Mouse (Mus musculus) neural tube, embryonic 11.5 days (tissue): Measurements from ENCODE around the gene Zfp319. TPM values are rescaled to one million over a fixed set of nuclear protein-coding genes. Genes with fewer than 3 reads are reported as not detected.

Experiments used
- ATAC-seq: fragments of 200-750 bp; cut with Nextera tagmentation; 2 replicates; pipeline ENCODE4 v1.8.0; 2017; ENCODE audit warnings: moderate number of reproducible peaks, mild to moderate bottlenecking, moderate TSS enrichment, moderate library complexity; ENCODE audit not compliant: insufficient read depth, low FRiP score, low TSS enrichment
- DNase-seq: peaks from one replicate; pipeline ENCODE4 v3.0.0-alpha.2; 2015; ENCODE audit warnings: low spot score
- H3K27ac ChIP-seq: fragments of 300-500 bp; sonication (generic); 2 replicates; pipeline ENCODE4 v1.5.1; 2014; ENCODE audit warnings: low read depth, mild to moderate bottlenecking, low read length
- H3K27me3 ChIP-seq: fragments of 300-500 bp; sonication (generic); 2 replicates; pipeline ENCODE4 v1.6.1; 2014; ENCODE audit warnings: mild to moderate bottlenecking, low read length, mixed read lengths; ENCODE audit not compliant: control insufficient read depth, insufficient read depth
- H3K36me3 ChIP-seq: fragments of 300-500 bp; sonication (generic); 2 replicates; pipeline ENCODE4 v1.6.1; 2014; ENCODE audit warnings: mild to moderate bottlenecking, low read length, moderate library complexity, mixed read lengths; ENCODE audit not compliant: control insufficient read depth, insufficient read depth
- H3K4me1 ChIP-seq: fragments of 300-500 bp; sonication (generic); 2 replicates; pipeline ENCODE4 v1.6.1; 2014; ENCODE audit warnings: low read length, mixed read lengths; ENCODE audit not compliant: control insufficient read depth, insufficient read depth
- H3K4me2 ChIP-seq: fragments of 300-500 bp; sonication (generic); 2 replicates; pipeline ENCODE4 v1.6.1; 2014; ENCODE audit warnings: low read depth, mild to moderate bottlenecking, moderate library complexity
- H3K4me3 ChIP-seq: fragments of 300-500 bp; sonication (generic); 2 replicates; pipeline ENCODE4 v1.5.1; 2014; ENCODE audit warnings: low read depth, low read length
- H3K9ac ChIP-seq: fragments of 300-500 bp; sonication (generic); 2 replicates; pipeline ENCODE4 v1.6.1; 2014; ENCODE audit warnings: mild to moderate bottlenecking, low read length
- H3K9me3 ChIP-seq: fragments of 300-500 bp; sonication (generic); 2 replicates; pipeline ENCODE4 v1.6.1; 2016; ENCODE audit warnings: low read length; ENCODE audit not compliant: control insufficient read depth
- WGBS: fragments of 180-500 bp; shearing (Covaris S2); extraction: QIAGEN DNeasy Blood & Tissue Kit; methylation state at CpG from one replicate; pipeline ENCODE4 v1.1.7; 2014; 5-methylcytosine and 5-hydroxymethylcytosine counted together
- polyA plus RNA-seq: library from polyadenylated mRNA; unstranded; fragments of >200 nt; fragmentation: Nextera tagmentation; extraction: Ambion mirVana; gene quantifications from 2 replicates; pipeline ENCODE4 v1.2.1, GENCODE M21; 2014

Zfp319 gene
- polyA plus RNA-seq, 1 experiment from 2014 or later: 13.4 TPM

GRCm38 (mm10) chr8:95324646-95325045 is 7.1 kb downstream of the Zfp319 start:
- 71% methylated on average over 5 of the region's 5 CpGs for WGBS

GRCm38 (mm10) chr8:95323201-95323600 is 8.5 kb downstream of the Zfp319 start:
- Histone ChIP-seq H3K4me3 (no peak overlapping the region), H3K4me2 (no peak overlapping the region), H3K4me1 (peaks cover 3% of the 10 kb centered on the region; the same call in 1 of the 2 replicates), H3K36me3 (peaks cover 31% of the 10 kb centered on the region), H3K27ac (no peak overlapping the region), H3K27me3 (peaks cover 7% of the 10 kb centered on the region; the same call in 1 of the 2 replicates), H3K9ac (no peak overlapping the region), H3K9me3 (no peaks in the 10 kb centered on the region)
- no peak for ATAC-seq
- DNase-seq: no peak
- WGBS: 89% methylated on average over 3 of the region's 3 CpGs

More at GRCm38 (mm10) chr8:95324646-95325045, 7.1 kb downstream of the Zfp319 start:
- no peak overlapping the region for H3K9ac ChIP-seq
- H3K4me3 ChIP-seq: no peak overlapping the region
- peaks cover 3% of the 10 kb centered on the region; the same call in 1 of the 2 replicates for H3K4me1 ChIP-seq
- peaks cover 6% of the 10 kb centered on the region; the same call in 1 of the 2 replicates for H3K27me3 ChIP-seq
- no peak overlapping the region for H3K27ac ChIP-seq
- H3K4me2 ChIP-seq: no peak overlapping the region
- ATAC-seq (no peak), DNase-seq (no peak)
- peaks cover 41% of the 10 kb centered on the region for H3K36me3 ChIP-seq
- H3K9me3 ChIP-seq: no peaks in the 10 kb centered on the region

DNA sequence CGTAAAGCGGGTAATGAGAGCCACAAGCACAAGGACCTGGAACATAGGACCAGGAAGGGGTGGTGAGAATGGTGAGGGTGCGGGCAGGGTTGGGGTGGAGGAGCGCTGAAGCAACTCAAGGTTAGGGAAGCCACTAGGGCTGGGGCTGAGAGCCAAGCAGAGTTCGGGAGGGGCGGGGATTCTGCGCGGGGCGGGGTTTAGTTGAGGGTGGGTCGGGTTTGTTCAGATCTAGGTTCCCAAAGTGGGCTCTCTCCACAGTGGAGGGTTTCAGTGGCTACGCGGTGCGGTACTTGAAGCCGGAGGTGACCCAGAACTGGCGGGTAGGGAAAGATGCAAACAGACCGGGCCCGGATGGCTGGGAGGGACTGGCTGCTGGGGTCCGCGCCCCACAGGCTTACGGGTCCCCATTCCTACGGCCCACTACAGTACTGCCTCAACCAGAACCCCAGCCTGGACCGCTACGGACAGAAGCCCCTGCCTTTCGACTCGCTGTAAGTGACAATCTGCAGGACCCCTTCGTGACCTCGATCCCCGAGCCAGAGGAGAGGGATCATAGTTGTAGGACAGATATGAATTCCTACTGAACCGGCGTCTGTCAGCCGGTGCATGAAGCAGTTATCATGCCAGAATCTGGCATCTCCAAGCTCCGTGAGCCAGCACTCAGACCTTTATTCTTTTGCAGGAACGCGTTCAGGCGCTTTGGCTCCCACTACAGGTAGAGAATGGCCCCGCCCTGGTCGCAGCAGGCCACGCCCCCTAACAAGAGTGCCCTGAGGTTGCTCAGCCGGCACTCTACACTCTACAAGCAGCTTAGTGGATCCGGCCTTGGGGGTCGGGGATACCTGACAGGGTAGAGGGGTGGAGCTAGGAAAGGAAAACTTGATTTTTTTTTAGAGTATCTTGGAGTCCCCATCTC is 11.3 kb downstream of the Zfp319 start:
- 2% methylated on average over 40 of the region's 41 CpGs for WGBS
- Histone ChIP-seq H3K9ac (peak overlapping the region; percentile 27; the same call in 1 of the 2 replicates), H3K9me3 (no peaks in the 10 kb centered on the region)

GRCm38 (mm10) chr8:95315350-95315749 is 16.4 kb downstream of the Zfp319 start:
- no peak overlapping the region for H3K9ac ChIP-seq
- H3K36me3 ChIP-seq: no peaks in the 10 kb centered on the region
- WGBS: 91% methylated on average over 1 of the region's 1 CpGs
- H3K9me3 ChIP-seq: no peaks in the 10 kb centered on the region
- no peaks in the 10 kb centered on the region; the same call in 1 of the 2 replicates for H3K4me1 ChIP-seq
- DNase-seq: no peak
- no peak overlapping the region for H3K4me3 ChIP-seq
- H3K4me2 ChIP-seq: no peak overlapping the region
- ATAC-seq: no peak
- H3K27ac ChIP-seq: no peak overlapping the region
- 0 out of 2 replicates have a peak, but pooled peaks cover 3% of the 10 kb centered on the region for H3K27me3 ChIP-seq

More for the DNA sequence above, 11.3 kb downstream of the Zfp319 start:
- H3K27me3 ChIP-seq: peaks cover 7% of the 10 kb centered on the region; the same call in 1 of the 2 replicates
- H3K36me3 ChIP-seq: peaks cover 11% of the 10 kb centered on the region
- peaks cover 3% of the 10 kb centered on the region; the same call in 1 of the 2 replicates for H3K4me1 ChIP-seq
- peak overlapping the region; percentile 72 for H3K4me2 ChIP-seq
- ATAC-seq: peak; percentile 73
- peak; percentile 62 for DNase-seq
- peak overlapping the region; percentile 28 for H3K4me3 ChIP-seq
- no peak overlapping the region for H3K27ac ChIP-seq

GRCm38 (mm10) chr8:95314707-95315106 is 17.0 kb downstream of the Zfp319 start:
- Histone ChIP-seq H3K4me1 (no peaks in the 10 kb centered on the region), H3K9me3 (no peaks in the 10 kb centered on the region), H3K36me3 (no peaks in the 10 kb centered on the region), H3K9ac (no peak overlapping the region), H3K4me2 (no peak overlapping the region), H3K4me3 (no peak overlapping the region), H3K27me3 (0 out of 2 replicates have a peak, but pooled peaks cover 2% of the 10 kb centered on the region), H3K27ac (no peak overlapping the region)
- no peak for ATAC-seq
- 88% methylated on average over 2 of the region's 2 CpGs for WGBS
- DNase-seq: no peak

GRCm38 (mm10) chr8:95313857-95314256 is 17.9 kb downstream of the Zfp319 start:
- Histone ChIP-seq H3K4me1 (no peaks in the 10 kb centered on the region), H3K9ac (no peak overlapping the region), H3K4me3 (no peak overlapping the region), H3K4me2 (no peak overlapping the region), H3K9me3 (no peaks in the 10 kb centered on the region), H3K36me3 (no peaks in the 10 kb centered on the region), H3K27me3 (no peaks in the 10 kb centered on the region), H3K27ac (no peak overlapping the region)
- 87% methylated on average over 6 of the region's 6 CpGs for WGBS
- DNase-seq: no peak
- no peak for ATAC-seq

GRCm38 (mm10) chr8:95312836-95313235 is 18.9 kb downstream of the Zfp319 start:
- ATAC-seq (no peak), DNase-seq (no peak)
- Histone ChIP-seq H3K27me3 (no peaks in the 10 kb centered on the region), H3K27ac (no peak overlapping the region), H3K4me3 (no peak overlapping the region), H3K4me2 (no peak overlapping the region), H3K4me1 (no peaks in the 10 kb centered on the region), H3K9me3 (no peaks in the 10 kb centered on the region), H3K36me3 (no peaks in the 10 kb centered on the region), H3K9ac (no peak overlapping the region)
- 70% methylated on average over 18 of the region's 18 CpGs for WGBS

GRCm38 (mm10) chr8:95310342-95310970 is 21.3 kb downstream of the Zfp319 start, which contains the start of gene Tepp:
Gene Tepp (plus strand): TSS chr8:95310566.
- Histone ChIP-seq H3K27ac (no peak within 1 kb of the TSS), H3K4me2 (no peak within 1 kb of the TSS), H3K4me3 (no peak within 1 kb of the TSS), H3K9me3 (no peaks in the 10 kb centered on the region), H3K36me3 (no peaks in the 10 kb centered on the region), H3K9ac (no peak within 1 kb of the TSS), H3K4me1 (no peaks in the 10 kb centered on the region), H3K27me3 (no peaks in the 10 kb centered on the region)
- no peak for DNase-seq
- ATAC-seq: no peak; the same call in 1 of the 2 replicates
- 37% methylated on average over 6 of the region's 6 CpGs for WGBS
